Mouse (Mus musculus): ENCODE results near the gene Ctu1.

The Ctu1 gene

GRCm38 (mm10) chr7:43678517-43678916, 6.7 kb downstream of the Ctu1 start:
- in situ Hi-C loops (cut with MboI, MseI) = no loop called here

GRCm38 (mm10) chr7:43680960-43681359, 9.1 kb downstream of the Ctu1 start:
- in situ Hi-C loops (cut with MboI, MseI) = loop anchor here (5.0 kb wide), 1 partner anchor 211 kb away; no protein-coding TSS in a partner anchor

DNA sequence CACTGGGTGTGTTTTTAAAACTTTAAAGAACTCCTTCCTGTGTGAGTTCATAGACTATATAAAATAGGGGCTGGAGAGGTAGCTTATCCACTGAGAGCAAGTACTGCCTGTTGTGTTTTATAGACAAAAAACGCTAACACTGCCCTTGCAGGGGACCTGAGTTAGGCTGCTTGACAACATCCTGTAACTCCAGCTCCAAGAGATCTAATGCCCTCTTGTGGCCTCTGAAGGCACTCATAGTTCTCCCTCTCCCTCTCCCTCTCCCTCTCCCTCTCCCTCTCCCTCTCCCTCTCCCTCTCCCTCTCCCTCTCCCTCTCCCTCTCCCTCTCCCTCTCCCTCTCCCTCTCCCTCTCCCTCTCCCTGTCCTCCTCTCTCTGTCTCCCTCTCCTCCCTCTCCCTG, 10.7 kb downstream of the Ctu1 start:
- in situ Hi-C loops (cut with MboI, MseI) = loop anchor here (5.0 kb wide), 1 partner anchor 210 kb away; no protein-coding TSS in a partner anchor

- in situ Hi-C loops (cut with MboI, MseI) = no loop called here
These were observed 13.3 kb downstream of the Ctu1 start for GRCm38 (mm10) chr7:43685088-43685487.

GRCm38 (mm10) chr7:43690118-43690517, 18.3 kb downstream of the Ctu1 start, which contains the start of gene Klk14:
TSS of gene Klk14 (plus strand) at chr7:43690418.
- in situ Hi-C loops (cut with MboI, MseI) = no loop called here

- in situ Hi-C loops (cut with MboI, MseI) = no loop called here
These were observed 38.2 kb downstream of the Ctu1 start for GRCm38 (mm10) chr7:43710031-43710430.

DNA sequence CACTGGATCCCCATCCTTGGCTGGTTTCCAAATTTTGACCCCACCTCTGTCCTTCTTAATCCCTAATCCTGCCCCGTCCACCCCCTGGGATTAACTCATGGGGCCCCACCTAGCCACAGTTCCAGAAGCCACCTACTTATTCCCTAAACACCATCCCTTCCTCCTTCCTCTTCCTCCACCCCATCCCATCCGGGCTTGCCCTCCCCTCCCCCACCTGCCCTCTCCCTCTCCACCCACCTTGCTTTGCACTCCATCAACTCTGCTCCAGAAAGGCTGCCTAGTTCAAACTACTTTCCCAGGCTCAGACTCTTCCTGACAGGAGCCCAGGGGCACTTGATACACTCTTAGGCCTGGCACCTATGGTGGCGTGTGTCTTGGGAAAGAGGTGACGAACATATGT, 40.5 kb downstream of the Ctu1 start, which contains the start of gene Klk13:
TSS of gene Klk13 (plus strand) at position 301 of the 400 bp plus-strand sequence.
- in situ Hi-C loops (cut with MboI, MseI) = no loop called here

DNA sequence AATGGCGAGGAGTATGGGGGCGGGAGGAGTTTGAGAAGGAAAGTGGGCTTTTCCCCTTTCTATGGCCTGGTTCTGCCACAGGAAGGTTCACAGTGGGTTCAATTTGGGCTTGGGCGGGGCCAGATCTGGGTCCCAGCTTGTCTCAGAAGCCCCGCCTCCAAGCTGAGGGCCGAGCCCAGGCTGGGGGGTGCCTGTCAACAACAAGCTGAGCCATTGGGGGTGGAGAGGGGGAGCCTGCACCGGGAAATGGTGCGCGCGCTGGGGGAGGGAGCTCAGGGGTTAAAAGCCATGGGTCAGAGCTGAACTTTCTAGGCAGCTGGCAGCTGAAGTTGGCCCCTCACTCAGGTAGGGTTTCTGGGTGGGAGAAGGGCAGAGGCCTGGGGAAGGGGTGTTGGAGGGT, 41.1 kb downstream of the Ctu1 start:
- in situ Hi-C loops (cut with MboI, MseI) = no loop called here

GRCm38 (mm10) chr7:43713741-43714351, 42.0 kb downstream of the Ctu1 start:
- in situ Hi-C loops (cut with MboI, MseI) = no loop called here
